Mouse (Mus musculus): Measurements from ENCODE around the gene Atp13a5.

The Atp13a5 gene

DNA sequence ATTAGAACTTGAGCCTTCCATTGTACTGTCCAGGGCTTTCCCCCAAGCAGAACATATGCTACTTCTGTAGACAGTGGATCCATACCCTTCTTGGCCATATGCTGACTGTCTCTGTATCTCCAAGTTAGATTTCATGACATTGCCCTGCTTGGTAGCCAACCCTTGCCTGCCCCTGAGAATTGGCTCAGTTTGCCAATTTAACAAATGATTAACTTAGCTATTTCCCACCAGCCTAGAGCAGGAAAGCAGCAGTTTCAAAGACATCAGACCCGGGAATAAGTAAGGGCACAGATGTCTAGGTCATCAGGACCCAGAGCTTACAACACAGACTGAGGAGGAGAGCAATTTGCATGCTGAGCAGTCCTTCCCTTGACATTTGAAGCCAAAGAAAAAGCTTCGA lies 173.0 kb downstream of the Atp13a5 start:
- no peak for DNase-seq (ENCODE audit: low spot score in 2 of 2)

DNA sequence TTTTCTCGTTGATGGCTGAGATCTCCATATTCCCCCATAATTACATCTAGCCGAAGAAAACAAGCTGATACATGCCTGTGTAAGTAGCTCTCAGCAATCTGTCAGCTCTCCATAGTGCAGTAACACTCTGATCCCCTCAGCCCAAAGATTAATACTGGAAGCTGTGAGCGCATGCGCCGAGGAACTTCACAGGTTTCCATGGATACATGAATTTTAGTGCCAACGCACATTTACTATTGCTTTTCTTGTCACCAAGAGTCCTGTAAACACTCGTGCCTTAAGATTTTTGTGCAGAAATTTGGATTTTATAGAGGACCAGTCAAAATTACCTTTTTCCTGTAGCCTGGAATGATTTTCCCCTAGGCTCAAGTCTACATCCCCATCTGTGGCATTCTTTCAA lies 173.7 kb downstream of the Atp13a5 start:
- peak in 1 of 2 experiments; percentile 59 for DNase-seq (ENCODE audit: low spot score in 2 of 2)

- DNase-seq (ENCODE audit: low spot score in 2 of 2) = no peak
These were observed 177.4 kb downstream of the Atp13a5 start for GRCm38 (mm10) chr16:29201146-29201545.

DNA sequence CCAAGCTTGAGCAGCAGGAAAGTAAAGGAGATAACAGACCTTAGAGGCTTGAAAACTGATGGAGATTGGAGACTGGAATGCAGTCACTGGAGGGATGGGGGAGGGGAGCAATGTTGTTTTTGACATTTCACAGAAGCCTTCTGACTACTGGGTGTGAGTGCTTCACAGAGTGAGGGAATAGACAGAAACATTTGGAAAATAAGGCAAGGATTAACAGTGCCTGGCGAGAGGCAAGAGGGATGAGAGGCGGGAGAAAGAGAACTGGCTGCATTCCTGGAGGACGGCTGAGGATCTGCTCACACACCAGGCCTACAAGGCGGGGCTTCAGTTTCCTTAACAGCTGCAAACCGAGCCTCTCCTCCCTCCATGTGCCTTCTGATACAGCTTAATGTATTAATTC lies 180.1 kb downstream of the Atp13a5 start:
- peak in 1 of 2 experiments; percentile 68 for DNase-seq (ENCODE audit: low spot score in 2 of 2)

- DNase-seq (ENCODE audit: low spot score in 2 of 2) = no peak
These were observed 183.4 kb downstream of the Atp13a5 start for GRCm38 (mm10) chr16:29195156-29195555.

- DNase-seq (ENCODE audit: low spot score in 2 of 2) = no peak
These were observed 184.6 kb downstream of the Atp13a5 start for GRCm38 (mm10) chr16:29193981-29194380.

DNA sequence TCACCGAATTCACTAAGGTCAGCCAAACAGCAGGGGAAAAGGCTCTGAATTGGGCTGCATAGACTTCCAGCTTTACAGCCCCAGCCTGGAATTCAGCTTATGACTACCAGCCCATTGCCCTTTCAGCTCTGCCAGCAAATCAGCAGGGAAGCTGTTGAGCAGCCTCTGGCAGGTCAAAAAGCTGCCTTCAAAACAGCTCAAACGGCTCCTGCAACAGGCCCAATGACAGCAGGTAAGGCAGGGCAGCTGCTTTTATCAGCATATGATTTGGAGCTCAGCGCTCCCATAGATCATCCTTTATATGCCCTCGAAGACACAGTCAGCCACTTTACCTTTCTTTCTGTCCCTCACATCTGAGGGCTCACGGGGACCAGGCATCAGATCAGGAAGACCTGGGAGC lies 185.6 kb downstream of the Atp13a5 start:
- no peak for DNase-seq (ENCODE audit: low spot score in 2 of 2)

Data from left cerebral cortex, adult 9 months (tissue).